Mouse (Mus musculus): ENCODE data around the gene Mras. TPM values are rescaled to one million over a fixed set of nuclear protein-coding genes. Genes with fewer than 3 reads are reported as not detected.

The Mras gene
- polyA plus RNA-seq, 1 experiment from 2014 or later, result 14.9 TPM

GRCm38 (mm10) chr9:99353390-99353789 lies 83.8 kb downstream of the Mras start:
- no peaks in the 10 kb centered on the region for H3K36me3 ChIP-seq
- no peak overlapping the region for H3K9ac ChIP-seq
- 56% methylated on average over 6 of the region's 6 CpGs for WGBS
- peaks cover 37% of the 10 kb centered on the region for H3K27me3 ChIP-seq
- no peak overlapping the region for H3K4me3 ChIP-seq
- no peak for ATAC-seq (replicated peaks; ENCODE audit: insufficient number of reproducible peaks, insufficient read depth, low FRiP score, low read depth)
- H3K4me2 ChIP-seq, result no peak overlapping the region
- H3K4me1 ChIP-seq (replicated peaks), result peaks cover 11% of the 10 kb centered on the region
- no peak overlapping the region for H3K27ac ChIP-seq
- no peaks in the 10 kb centered on the region for H3K9me3 ChIP-seq (replicated peaks)

DNA sequence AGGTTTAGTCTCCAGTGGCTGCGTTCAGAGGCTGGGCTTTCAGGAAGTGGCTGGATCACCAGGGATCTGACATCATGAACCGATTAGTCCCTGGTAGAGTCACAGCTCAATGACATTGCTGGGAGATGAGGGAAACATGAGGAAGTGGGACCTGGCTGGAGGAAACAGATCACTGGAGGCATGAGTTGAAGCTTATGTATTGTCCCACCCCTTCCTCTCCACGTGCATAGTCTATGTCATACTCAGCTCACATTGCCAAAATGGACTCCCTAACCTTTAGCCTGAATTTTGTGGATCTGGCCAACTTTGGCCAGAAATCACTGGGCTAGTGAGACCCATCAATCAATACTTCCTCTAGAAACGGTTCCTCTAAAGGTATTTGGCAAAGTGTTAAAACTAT lies 84.2 kb downstream of the Mras start:
- 54% methylated on average over 4 of the region's 4 CpGs for WGBS
- no peak overlapping the region for H3K9ac ChIP-seq
- ATAC-seq (replicated peaks; ENCODE audit: insufficient number of reproducible peaks, insufficient read depth, low FRiP score, low read depth), result no peak
- H3K4me1 ChIP-seq (replicated peaks), result peaks cover 6% of the 10 kb centered on the region
- no peak overlapping the region for H3K4me3 ChIP-seq
- no peak overlapping the region for H3K4me2 ChIP-seq
- H3K36me3 ChIP-seq, result no peaks in the 10 kb centered on the region
- no peak overlapping the region for H3K27ac ChIP-seq
- H3K27me3 ChIP-seq, result peaks cover 33% of the 10 kb centered on the region
- H3K9me3 ChIP-seq (replicated peaks), result no peaks in the 10 kb centered on the region

- Histone ChIP-seq H3K9me3 (replicated peaks) (no peaks in the 10 kb centered on the region), H3K4me2 (no peak overlapping the region), H3K9ac (no peak overlapping the region), H3K36me3 (no peaks in the 10 kb centered on the region), H3K4me3 (no peak overlapping the region), H3K4me1 (replicated peaks) (0 out of 2 replicates have a peak, but pooled peaks cover under 1% of the 10 kb centered on the region), H3K27ac (no peak overlapping the region), H3K27me3 (no peaks in the 10 kb centered on the region)
- WGBS, result 41% methylated on average over 4 of the region's 4 CpGs
- no peak for ATAC-seq (replicated peaks; ENCODE audit: insufficient number of reproducible peaks, insufficient read depth, low FRiP score, low read depth)
These were observed 91.8 kb downstream of the Mras start for GRCm38 (mm10) chr9:99345351-99345792.

DNA sequence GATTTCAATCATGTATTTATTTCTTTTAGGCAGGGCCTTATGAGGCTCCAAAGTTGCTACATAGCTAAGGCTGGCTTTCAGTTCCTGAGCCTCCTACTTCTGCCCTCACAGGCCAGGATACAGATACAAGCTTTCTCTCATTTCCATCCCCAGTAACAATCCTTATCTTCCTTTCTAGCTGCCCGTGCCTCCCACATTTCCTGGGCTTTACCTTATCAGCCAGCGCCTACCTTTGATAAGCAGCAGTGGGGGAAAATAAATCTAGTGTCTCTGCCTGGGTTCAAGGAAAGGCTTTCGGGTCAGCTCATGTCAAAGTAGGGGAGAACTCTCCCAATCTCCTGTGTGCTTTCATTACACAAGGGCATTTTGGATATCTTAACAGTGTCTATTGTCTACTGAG lies 95.6 kb downstream of the Mras start:
- Histone ChIP-seq H3K27me3 (no peaks in the 10 kb centered on the region), H3K4me3 (no peak overlapping the region), H3K36me3 (no peaks in the 10 kb centered on the region), H3K4me2 (no peak overlapping the region), H3K9ac (no peak overlapping the region), H3K9me3 (replicated peaks) (no peaks in the 10 kb centered on the region), H3K4me1 (replicated peaks) (0 out of 2 replicates have a peak, but pooled peaks cover 6% of the 10 kb centered on the region), H3K27ac (no peak overlapping the region)
- WGBS, result 18% methylated on average over 3 of the region's 3 CpGs
- no peak for ATAC-seq (replicated peaks; ENCODE audit: insufficient number of reproducible peaks, insufficient read depth, low FRiP score, low read depth)

GRCm38 (mm10) chr9:99340126-99340525 lies 97.1 kb downstream of the Mras start:
- Histone ChIP-seq H3K27ac (no peak overlapping the region), H3K4me1 (replicated peaks) (0 out of 2 replicates have a peak, but pooled peaks cover 6% of the 10 kb centered on the region), H3K27me3 (no peaks in the 10 kb centered on the region), H3K36me3 (no peaks in the 10 kb centered on the region), H3K9me3 (replicated peaks) (no peaks in the 10 kb centered on the region), H3K4me3 (no peak overlapping the region), H3K9ac (no peak overlapping the region), H3K4me2 (no peak overlapping the region)
- WGBS, result 46% methylated on average over 12 of the region's 12 CpGs
- ATAC-seq (replicated peaks; ENCODE audit: insufficient number of reproducible peaks, insufficient read depth, low FRiP score, low read depth), result no peak

GRCm38 (mm10) chr9:99339182-99339581 lies 98.0 kb downstream of the Mras start:
- Histone ChIP-seq H3K9me3 (replicated peaks) (no peaks in the 10 kb centered on the region), H3K4me2 (no peak overlapping the region), H3K9ac (no peak overlapping the region), H3K27ac (no peak overlapping the region), H3K27me3 (no peaks in the 10 kb centered on the region), H3K4me1 (replicated peaks) (0 out of 2 replicates have a peak, but pooled peaks cover 6% of the 10 kb centered on the region), H3K36me3 (no peaks in the 10 kb centered on the region), H3K4me3 (no peak overlapping the region)
- WGBS, result 78% methylated on average over 1 of the region's 1 CpGs
- no peak for ATAC-seq (replicated peaks; ENCODE audit: insufficient number of reproducible peaks, insufficient read depth, low FRiP score, low read depth)

DNA sequence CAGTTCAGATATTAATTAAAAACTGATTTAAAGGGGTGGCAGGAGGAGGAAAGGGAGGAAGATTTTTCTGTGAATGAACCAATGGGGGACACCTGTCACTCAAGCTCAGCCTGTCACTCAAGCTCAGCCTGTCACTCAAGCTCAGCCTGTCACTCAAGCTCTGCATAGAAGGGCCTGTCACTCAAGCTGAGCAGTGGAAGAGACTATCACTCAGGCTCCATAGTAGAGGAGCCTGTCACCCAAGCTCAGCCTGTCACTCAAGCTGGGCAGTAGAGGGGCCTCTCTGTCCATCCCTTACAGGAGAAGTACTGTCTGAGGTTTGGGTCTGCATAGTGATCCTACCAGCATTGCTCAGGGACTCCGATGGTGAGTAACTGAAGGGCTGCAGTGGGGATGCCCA lies 98.9 kb downstream of the Mras start:
- Histone ChIP-seq H3K4me1 (replicated peaks) (0 out of 2 replicates have a peak, but pooled peaks cover 6% of the 10 kb centered on the region), H3K36me3 (no peaks in the 10 kb centered on the region), H3K4me3 (no peak overlapping the region), H3K4me2 (no peak overlapping the region), H3K9me3 (replicated peaks) (no peaks in the 10 kb centered on the region), H3K27me3 (no peaks in the 10 kb centered on the region), H3K27ac (no peak overlapping the region), H3K9ac (no peak overlapping the region)
- no peak for ATAC-seq (replicated peaks; ENCODE audit: insufficient number of reproducible peaks, insufficient read depth, low FRiP score, low read depth)
- 87% methylated on average over 1 of the region's 1 CpGs for WGBS

DNA sequence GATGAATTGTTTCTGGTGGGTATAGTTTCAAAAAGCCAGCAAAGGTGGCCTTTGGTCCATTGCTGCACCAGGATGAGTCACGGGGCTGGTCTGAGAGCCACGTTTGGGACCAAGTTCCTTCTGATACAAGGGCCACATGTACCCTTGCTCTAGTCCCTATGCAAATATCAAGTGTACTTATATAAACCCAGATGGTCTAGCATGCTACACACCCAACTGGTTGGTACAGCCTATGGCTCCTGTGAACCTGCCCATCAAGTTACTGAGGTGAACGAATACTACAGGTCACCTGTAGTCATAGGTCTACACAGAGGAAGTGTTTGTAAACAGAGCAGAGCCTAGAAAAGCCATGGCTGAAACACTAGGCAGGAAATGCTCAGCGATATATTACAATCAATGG lies 100.6 kb downstream of the Mras start:
- H3K4me3 ChIP-seq, result no peak overlapping the region
- WGBS, result 87% methylated on average over 4 of the region's 4 CpGs
- no peaks in the 10 kb centered on the region for H3K9me3 ChIP-seq (replicated peaks)
- H3K27me3 ChIP-seq, result no peaks in the 10 kb centered on the region
- no peaks in the 10 kb centered on the region for H3K36me3 ChIP-seq
- H3K4me1 ChIP-seq (replicated peaks), result 0 out of 2 replicates have a peak, but pooled peaks cover 6% of the 10 kb centered on the region
- H3K27ac ChIP-seq, result no peak overlapping the region
- H3K4me2 ChIP-seq, result no peak overlapping the region
- ATAC-seq (replicated peaks; ENCODE audit: insufficient number of reproducible peaks, insufficient read depth, low FRiP score, low read depth), result no peak
- no peak overlapping the region for H3K9ac ChIP-seq

Other genes starting within 250 kb of the Mras start
- not detected in 2 replicates for gene Faiml, start 200.1 kb downstream of the Mras start, polyA plus RNA-seq (2015; fragmentation: Nextera tagmentation; extraction: Ambion mirVana)
- gene Cep70, start 194.0 kb downstream of the Mras start, polyA plus RNA-seq (2015; fragmentation: Nextera tagmentation; extraction: Ambion mirVana), result 20.9 and 22.7 TPM in 2 replicates
- 0.21 and 0.28 TPM in 2 replicates for gene Esyt3, start 78.8 kb downstream of the Mras start, polyA plus RNA-seq (2015; fragmentation: Nextera tagmentation; extraction: Ambion mirVana)
- gene Nme9, start 14.1 kb upstream of the Mras start, polyA plus RNA-seq (2015; fragmentation: Nextera tagmentation; extraction: Ambion mirVana), result 0.11 and 0.13 TPM in 2 replicates
- gene Armc8, start 131.5 kb upstream of the Mras start, polyA plus RNA-seq (2015; fragmentation: Nextera tagmentation; extraction: Ambion mirVana), result 18.5 and 18.6 TPM in 2 replicates
- gene Dbr1, start 138.4 kb upstream of the Mras start, polyA plus RNA-seq (2015; fragmentation: Nextera tagmentation; extraction: Ambion mirVana), result 14.0 and 19.5 TPM in 2 replicates
- not detected in 2 replicates for gene A4gnt, start 175.1 kb upstream of the Mras start, polyA plus RNA-seq (2015; fragmentation: Nextera tagmentation; extraction: Ambion mirVana)
- gene Dzip1l, start 192.1 kb upstream of the Mras start, polyA plus RNA-seq (2015; fragmentation: Nextera tagmentation; extraction: Ambion mirVana), result 14.1 and 18.0 TPM in 2 replicates